Mouse (Mus musculus) gastrocnemius, postnatal 25 days (tissue): ENCODE data around the gene Cyp2c23. TPM values are rescaled to one million over a fixed set of nuclear protein-coding genes. Genes with fewer than 3 reads are reported as not detected.

Source experiments
- DNase-seq: peaks from one replicate; pipeline ENCODE4 v3.0.0; 2022
- long read RNA-seq, 2 experiments: library from polyadenylated mRNA; stranded (forward); transcript quantifications; one replicate each; pipeline ENCODE4 v2.0.0; 2021
- total RNA-seq, 2 experiments: library from RNA; stranded (reverse); gene quantifications; 1 replicate in 1 of 2; 2 replicates in 1 of 2; pipeline ENCODE4 v1.2.3; 2021

The Cyp2c23 gene
- total RNA-seq: not detected
- long read RNA-seq, experiment 1: 0 reads
- long read RNA-seq, experiment 2: 0 reads

DNA sequence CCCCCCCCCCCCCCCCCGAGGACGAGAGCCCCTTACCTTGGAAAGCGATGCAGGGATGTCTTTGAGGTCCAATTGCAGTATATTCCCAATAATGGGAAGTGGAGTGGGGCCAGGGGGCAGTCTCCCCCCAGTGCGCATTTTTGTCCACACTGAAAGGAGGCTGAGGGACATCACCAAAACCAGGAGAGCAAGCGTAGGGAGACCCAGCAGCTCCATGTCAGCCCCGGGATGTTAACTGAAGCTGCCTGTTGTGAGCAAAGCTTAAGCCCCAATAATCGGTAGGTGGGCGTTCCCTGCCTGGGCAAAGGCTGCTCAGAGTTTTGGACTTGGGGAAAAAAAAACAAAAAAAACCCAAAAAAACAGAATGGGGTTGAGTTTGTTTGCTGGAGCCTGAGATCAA is at the start of gene Cyp2c23:
Gene Cyp2c23 (minus strand): TSS at position 237 of the 400 bp plus-strand sequence.
- no peak for DNase-seq

- no peak for DNase-seq
These were observed 48.0 kb upstream of the Cyp2c23 start for GRCm38 (mm10) chr19:44077024-44077423.

- DNase-seq: no peak
These were observed 47.4 kb upstream of the Cyp2c23 start for GRCm38 (mm10) chr19:44076457-44076856.

- no peak for DNase-seq
These were observed 46.0 kb upstream of the Cyp2c23 start for GRCm38 (mm10) chr19:44074986-44075385.

GRCm38 (mm10) chr19:44071166-44071565 is 42.2 kb upstream of the Cyp2c23 start:
- no peak for DNase-seq

GRCm38 (mm10) chr19:44069914-44070232 is 40.9 kb upstream of the Cyp2c23 start:
- no peak for DNase-seq

DNA sequence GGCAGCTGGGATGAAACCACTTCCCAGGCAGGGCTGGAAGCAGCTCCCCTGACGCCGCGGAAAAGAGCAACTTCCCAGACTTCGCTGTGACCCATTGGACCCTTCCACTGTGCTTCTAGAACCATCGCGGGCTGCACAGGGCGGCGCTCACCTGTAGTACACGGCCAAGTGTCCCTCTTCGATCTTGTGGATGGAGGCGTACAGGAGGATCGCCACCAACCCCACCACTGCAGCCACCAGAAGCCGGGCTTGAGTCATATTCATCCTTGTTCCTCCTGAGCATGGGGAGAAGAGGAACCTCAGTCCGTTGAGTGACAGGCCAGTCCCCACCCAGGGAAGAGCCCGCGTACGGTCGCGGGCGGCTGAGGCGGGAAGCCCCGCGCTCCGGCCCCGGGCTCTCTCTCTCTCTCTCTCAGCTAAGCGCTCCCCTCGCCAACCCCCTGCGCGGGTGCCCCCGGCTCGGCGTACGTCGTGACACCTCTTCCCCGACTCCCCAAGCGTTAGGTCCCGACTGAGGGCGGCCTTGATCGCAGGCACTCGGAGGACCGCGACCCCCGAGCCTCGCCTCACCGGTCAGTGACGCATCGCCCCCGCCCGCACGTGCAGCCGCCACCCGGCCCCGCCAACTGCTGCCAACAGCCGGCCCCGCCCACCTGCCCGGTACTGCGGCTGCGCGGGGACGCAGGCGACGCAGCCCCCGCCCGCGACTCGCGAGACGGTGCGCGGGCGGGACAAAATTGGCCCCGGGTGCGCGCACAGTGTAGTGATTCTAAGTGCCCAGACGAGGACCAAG is 40.3 kb upstream of the Cyp2c23 start, which contains the start of gene Erlin1:
Gene Erlin1 (minus strand): TSS at position 665 of the 793 bp plus-strand sequence.
- DNase-seq: peak; percentile 88

DNA sequence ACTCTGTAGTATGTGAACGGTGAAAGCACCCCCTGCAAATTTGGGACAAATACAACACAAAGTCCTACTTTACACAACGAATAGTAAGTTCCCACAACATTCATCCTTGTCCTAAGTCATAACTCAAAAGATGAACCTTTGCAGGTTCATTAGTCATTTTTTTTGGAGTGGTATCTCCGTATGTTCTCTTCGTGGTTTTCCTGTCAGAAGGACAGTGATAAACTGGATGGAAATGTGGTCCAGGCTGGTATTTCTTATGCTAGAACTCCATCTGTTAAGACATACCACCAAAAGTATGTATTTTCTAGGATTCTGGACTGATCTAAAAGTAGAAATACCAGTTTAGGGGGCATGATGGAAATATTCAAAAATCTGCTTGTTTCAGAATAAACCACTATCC is 39.2 kb upstream of the Cyp2c23 start:
- no peak for DNase-seq

DNA sequence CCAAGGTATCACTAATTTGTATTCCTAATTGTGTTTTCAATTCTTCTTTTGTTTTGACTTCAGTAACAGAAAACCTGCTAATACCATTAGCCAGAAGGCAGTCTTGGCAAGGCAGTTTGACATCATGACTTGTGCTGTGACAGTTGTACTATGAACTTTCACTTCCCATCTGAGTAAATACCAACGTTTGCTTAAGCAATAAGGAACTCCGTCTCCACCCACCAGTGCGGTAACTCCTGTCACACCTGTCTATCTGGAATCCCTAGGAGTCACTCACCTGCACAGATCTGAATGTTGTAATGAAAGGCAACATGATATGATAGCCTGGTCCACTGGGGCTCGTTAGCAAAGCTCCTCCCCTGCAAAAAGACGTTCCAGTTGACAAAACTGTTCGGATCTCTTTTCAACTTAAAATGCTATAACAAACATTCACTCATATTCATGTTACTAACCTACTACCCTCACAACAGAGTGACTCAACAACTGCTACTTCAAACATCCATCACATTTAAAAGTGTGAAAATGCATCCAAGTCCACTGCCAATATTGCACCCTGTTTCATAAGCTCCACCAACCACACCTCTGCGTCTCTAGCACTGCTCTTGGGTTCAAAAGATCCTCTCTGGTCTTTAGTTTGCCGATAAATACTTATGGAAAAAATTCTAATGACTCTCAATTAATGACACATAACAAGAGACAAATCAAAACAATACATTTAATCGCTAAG is 38.5 kb upstream of the Cyp2c23 start:
- DNase-seq: no peak

- DNase-seq: no peak
These were observed 35.7 kb upstream of the Cyp2c23 start for GRCm38 (mm10) chr19:44064734-44065133.

DNA sequence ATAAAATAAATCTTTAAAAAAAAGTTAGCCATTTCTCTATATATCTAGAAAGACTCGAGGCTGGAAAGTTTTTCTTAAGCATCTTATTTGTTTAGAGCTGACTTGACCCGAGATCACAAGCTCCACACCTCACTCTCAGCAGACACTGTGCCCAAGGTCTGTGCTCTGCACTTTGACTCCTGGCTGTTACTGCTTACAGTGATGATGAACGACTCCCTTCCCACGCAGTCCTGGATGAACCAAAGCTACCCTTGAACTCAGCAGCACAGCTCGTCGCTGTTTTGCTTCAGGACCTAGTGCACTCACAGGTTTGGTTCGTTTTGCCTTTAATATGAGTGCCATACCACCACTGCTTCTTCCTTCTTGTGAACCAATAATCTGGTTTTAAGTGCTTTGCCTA is 34.8 kb upstream of the Cyp2c23 start:
- DNase-seq: no peak

- DNase-seq: no peak
These were observed 31.2 kb upstream of the Cyp2c23 start for GRCm38 (mm10) chr19:44060226-44060625.

- no peak for DNase-seq
These were observed 26.3 kb upstream of the Cyp2c23 start for GRCm38 (mm10) chr19:44055173-44055826.

DNA sequence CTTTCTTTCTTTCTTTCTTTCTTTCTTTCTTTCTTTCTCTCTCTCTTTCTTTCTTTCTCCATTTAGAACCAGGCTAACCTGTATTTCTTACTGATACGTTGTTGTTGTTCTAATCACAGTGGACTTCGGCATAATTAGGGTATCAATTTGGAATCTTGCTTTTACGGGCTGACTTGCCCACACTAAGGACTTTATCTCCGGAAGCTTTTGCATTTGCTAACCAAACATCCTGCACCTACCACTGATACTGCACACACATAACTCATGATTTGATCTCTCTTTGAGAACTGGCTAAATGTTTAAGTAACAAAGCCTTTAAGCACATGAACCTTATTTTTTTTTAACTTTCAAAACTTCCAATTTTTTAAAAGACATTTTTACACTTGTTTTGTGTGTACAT is 21.4 kb upstream of the Cyp2c23 start:
- no peak for DNase-seq

- DNase-seq: no peak
These were observed 20.3 kb upstream of the Cyp2c23 start for GRCm38 (mm10) chr19:44049282-44049681.

DNA sequence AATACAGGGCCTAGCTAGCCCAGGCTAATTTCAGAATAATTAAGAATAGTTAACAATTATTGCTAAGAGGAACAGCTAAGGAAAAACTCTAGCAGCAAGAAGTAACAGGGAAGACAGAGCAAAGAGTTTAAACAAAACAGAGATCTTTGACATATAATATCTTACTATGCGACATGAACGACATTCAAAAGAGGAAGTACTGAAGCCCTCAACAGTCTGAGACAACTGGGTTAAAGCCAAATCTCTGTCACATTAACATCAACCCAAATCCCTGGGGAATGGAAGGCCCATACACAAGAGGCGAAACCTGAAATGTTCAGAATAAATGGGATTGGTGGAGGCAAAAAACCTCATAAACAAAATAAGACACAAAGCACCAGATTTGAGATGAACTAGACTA is 16.8 kb upstream of the Cyp2c23 start:
- no peak for DNase-seq

- DNase-seq: no peak
These were observed 13.1 kb upstream of the Cyp2c23 start for GRCm38 (mm10) chr19:44042121-44042520.

- DNase-seq: no peak
These were observed 4.4 kb upstream of the Cyp2c23 start for GRCm38 (mm10) chr19:44033396-44033795.

DNA sequence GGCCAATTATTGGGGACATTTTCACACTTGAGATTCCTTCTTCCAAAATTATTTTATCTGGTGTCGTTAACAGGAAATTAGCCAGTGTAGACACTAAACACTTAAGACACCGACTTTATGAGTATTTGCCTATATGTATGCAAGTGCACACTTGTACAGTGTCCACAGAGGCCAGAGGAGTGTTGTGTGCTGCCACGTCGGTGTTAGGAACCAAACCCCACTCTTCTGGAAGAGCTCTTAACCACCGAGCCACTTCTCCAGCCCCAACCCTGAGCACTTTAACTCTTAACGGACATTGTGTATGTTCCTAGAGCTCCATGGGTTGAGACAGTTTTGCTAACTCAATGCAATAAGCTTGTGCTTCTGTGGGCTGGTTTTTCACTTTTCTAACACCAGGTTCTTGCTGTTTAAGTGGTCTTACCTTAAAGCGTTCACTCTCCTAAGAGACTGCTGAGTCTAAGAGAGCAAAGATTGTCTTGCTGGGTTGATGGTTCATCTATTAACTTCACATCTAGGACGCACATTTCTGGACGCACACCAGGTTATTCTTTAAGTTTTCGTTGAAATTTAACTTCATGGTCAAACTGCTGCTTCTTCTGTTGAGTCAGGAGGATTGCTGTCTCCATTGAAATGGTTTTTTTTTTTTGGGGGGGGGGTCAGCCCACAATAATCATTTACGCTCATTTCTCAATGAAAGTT is 3.2 kb upstream of the Cyp2c23 start:
- no peak for DNase-seq

- no peak for DNase-seq
These were observed 1.0 kb upstream of the Cyp2c23 start for GRCm38 (mm10) chr19:44030024-44030423.

DNA sequence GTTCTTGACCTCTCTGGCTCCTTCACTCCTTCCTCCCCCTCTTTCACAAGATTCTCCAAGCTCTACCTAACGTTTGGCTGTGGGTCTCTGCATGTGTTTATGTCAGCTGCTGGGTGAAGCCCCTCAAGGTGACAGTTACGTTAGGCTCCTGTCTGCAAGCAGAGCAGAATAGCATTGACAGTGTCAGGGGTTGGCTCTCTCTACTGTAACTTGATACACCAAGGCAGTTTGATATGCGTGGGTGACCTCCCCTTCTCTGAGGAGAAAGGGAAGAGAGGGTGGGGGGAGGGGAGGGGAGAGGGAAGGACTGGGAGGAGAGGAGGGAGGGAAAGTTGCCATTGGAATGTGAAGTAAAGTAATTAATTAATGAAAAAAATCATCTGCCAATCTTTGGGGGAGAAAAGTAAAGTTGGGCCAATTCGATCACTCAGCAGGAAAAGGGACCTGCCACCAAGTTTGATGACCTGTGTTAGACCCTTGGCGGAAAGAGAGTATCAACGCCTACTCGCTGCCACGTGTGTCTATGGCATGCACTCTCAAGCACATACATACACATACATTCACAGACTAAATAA is 2.0 kb downstream of the Cyp2c23 start:
- DNase-seq: no peak
